Mouse (Mus musculus) MN1 (cell line): ENCODE measurements around the gene Ms4a3.

Source experiments
- DNase-seq: peaks from one replicate; pipeline ENCODE4 v3.0.0-alpha.2; 2016; ENCODE audit warnings: low spot score

The Ms4a3 gene

DNA sequence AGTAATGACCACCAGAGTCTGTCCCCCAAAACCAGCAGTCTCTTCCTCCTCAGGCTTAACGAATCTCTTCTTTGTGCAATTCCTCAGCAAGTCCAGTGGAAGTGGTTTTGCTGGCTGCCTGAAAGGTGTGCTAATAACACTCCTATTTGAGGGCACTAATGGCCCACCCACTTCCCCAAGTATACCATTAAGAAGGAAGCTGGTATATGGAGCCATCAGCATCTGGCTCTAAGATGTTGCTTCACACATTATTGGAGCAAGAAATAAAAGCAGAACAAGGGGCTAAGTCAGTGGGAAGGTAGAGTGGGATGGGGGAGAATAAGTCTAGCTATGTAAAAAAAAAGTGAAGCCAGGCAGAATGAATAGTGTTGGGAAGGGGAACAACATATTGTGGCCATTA, at the start of gene Ms4a3:
Ms4a3 (minus strand) TSS at position 120 of the 400 bp plus-strand sequence.
- DNase-seq, result no peak

DNA sequence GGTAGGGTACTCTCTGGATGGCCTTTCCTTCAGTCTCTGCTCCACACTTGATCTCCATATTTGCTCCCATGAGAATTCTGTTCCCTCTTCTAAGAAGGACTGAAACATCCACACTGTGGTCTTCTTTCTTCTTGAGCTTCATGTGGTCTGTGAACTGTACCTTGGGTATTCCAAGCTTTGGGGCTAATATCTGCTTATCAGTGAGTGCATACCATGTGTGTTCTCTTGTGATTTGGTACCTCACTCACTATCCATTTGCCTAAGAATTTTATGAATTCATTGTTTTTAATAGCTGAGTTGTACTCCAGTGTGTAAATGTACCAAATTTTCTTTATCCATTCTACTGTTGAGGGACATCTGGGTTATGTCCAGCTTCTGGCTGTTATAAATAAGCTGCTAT, 20.9 kb upstream of the Ms4a3 start:
- DNase-seq, result no peak

DNA sequence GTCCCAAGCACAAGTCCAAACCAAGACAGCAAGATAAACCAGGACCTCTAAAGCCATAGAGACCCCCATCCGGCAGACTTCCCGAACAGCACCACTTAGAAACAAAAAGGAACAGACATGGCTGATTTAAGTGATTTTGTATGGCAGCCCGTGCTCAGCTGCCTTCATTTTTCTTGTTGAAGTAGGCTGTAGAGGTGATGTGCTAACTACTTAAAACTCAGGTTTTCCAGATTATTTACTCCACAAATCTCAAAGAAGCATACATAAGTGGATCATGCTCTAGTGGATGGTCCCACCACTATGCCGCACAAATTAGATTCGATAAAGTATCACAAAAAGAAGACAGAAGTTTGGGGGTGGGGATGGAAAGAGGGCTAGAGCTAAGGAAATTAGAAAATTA, 19.8 kb upstream of the Ms4a3 start, which contains the start of gene Oosp2:
Oosp2 (minus strand) TSS at position 101 of the 400 bp plus-strand sequence.
- no peak for DNase-seq

DNA sequence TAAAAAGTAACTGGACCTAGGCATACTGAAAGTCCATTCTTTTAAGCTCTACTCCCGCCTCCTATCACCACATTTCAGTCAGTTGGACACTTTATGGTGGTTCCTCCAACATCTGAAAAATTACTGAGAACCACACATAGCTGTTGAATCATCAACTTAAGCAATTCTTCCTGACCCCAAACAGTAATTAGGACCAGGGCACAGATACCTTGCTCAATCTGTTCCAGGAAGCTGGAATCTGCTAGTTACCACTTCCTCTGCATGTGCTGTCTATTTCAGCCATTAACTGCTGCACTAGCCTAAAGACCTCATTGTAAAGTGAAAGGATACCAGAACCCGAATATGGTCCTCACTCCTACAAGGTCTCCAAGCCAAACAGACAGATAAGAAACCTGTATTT, 18.5 kb upstream of the Ms4a3 start:
- no peak for DNase-seq

DNA sequence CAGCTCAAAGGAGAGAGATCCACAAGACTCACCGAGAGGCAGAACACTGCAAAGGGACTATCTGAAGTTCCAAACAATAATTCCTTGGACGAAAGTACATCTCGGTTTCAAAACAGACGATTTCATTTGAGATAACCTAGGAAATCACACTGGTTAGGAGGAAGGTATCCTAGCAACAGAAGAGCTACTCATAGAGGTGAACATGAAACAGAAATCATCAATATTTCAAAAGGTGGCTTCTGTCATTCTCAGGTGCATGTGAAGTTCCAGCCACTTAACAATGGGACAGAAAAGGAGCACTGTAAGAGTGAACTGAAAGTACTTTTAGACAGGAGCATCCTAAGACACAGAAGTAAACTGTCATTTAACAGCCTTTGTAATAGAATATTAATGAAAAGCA, 8.9 kb upstream of the Ms4a3 start:
- no peak for DNase-seq

DNA sequence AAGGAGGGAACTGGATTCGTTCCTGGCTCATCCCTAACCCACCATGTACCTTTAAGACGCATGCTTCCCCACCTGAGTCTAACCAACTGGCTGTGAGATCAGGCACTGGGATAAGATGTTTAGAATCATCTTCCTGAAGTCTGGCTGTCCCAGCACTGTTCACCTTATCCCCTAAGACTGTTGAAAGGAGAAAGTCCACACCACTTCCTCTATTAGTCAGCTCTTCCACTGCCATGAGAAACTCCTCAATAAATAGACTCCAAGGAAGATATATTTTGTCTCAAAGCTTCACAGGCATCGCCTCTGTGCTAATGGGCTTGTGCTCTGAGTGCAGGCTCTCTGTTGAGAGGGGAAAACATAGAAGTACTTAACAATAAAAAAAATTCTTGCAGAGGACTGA, 5.5 kb upstream of the Ms4a3 start:
- DNase-seq, result no peak

DNA sequence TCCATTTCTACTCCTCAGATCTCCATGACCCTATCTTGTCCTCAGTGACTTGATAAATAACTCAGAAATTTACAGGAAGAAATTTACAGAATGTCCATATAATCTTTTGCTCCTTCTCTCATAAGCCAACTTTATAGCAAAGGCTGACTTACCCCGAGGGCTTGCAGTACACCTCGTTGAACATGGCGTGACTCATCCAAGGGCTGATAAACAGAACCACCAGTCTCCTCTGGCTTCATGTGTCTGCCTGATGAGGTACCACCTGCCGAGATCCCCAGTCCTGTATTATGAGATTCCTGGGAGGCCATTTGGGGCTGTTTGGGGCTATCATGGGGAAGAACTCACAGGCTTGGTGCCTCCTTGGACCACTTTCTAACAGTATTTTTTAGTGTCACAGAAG, 1.6 kb downstream of the Ms4a3 start:
- no peak for DNase-seq

DNA sequence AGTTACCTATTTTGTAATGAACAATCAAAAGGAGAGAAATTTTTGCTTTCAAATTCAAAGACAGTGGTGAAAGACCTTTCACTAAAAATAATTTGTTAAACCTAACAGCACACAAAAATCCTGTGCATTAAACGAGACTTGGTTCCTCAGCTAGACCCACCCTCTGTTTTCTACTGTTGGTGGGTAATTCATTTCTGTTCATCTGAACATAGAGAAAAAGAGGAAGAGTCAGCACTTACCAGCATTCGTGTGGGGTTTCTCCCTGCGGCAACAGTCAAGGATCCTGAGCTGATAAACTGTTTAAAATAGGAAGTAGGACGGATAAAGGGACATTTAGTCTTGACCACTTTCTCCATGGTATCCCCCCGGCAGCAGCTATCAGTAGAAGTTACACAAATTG, 5.1 kb downstream of the Ms4a3 start:
- no peak for DNase-seq

DNA sequence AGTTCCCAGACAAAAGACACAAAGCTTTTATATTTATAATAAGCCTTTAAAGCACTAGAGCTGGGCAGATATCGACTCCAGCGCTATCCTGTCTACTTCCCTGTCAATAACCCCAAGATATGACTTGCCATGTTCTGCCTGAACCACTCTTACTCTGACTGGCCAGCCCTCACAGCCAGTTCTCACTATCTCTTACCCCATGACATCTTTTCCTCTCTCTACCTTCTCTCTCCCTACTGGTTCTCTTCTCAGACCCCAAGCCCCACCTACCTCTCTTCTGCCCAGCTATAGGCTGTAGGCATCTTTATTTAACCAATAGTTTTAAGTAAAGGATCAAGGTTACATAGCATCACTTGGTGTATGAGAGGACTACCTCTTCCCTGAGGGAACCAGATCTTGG, 6.3 kb downstream of the Ms4a3 start:
- no peak for DNase-seq

DNA sequence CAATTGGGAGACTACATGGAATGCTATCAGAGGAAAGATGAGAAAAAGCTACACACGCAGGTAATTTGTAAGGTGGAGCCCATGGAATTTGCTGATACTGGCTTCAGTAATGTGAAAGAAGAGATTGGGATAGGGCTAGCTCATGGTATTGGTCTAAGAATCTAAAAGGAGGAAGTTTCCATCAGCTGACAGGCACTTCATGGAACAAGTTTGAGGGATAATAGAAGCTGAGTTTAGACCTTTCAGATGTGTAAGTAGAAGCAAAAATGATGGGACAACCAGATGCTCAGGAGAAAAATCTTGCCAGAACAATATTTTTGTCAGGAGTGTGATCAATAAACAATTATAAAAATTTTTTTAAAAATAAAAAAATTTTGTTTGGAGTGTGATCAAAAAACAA, 6.9 kb downstream of the Ms4a3 start:
- no peak for DNase-seq

DNA sequence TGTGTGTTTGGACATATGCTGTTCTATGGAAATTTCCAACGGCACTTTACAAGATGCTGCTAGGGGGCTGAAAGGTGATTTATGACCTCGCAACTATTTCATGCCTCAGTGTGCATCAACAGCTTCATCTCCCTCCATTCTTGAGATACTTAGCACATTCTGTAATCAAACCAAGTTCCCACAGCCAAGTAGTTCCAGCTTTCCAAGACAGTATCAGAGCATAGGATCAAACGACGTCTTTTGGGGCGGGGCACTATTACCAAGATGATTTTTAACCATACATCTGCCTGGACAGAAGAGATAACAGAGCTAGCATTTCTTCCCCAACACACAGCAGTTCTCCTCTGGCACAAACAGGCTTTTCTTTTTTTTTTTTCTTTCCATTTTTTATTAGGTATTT, 15.4 kb downstream of the Ms4a3 start:
- DNase-seq, result no peak

DNA sequence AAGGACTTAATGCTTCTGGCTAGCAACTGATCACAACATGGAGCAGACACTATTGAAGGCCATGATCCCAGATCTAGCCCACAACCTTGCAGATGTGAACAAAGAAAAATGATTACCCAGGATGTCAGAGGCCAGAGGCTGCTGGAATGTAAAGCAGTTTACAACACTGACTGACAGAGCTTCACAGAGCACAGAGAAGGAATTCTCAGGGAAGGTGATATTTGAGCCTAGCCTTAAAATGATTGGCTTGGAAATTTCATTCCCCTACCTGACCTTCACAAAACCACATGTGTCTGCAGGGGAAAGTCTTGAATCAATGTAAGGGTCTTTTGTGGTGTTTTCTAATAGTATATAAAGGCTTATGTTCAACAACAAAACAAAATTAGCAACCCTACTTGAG, 15.9 kb downstream of the Ms4a3 start:
- no peak for DNase-seq

DNA sequence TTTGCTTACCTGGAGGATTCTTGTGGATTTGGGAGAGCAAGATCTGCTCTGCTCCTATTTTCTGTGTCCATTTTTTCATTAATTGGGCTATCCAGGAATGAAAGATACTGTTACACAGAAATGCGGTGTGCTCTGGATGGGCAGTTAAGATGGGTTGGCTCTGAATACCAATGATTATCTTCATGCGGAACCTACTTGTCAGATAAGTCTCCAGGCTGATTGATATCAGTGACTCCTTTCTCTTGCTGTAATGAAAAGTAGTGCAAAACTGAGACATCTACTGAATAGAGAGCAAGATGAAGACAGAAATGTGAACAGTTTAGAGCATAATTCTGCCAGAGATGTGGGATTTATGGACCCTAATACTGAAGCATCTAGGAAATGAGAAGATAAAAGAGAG, 17.1 kb downstream of the Ms4a3 start, which contains the start of gene Ms4a2:
Ms4a2 (minus strand) TSS at position 169 of the 400 bp plus-strand sequence.
- no peak for DNase-seq

DNA sequence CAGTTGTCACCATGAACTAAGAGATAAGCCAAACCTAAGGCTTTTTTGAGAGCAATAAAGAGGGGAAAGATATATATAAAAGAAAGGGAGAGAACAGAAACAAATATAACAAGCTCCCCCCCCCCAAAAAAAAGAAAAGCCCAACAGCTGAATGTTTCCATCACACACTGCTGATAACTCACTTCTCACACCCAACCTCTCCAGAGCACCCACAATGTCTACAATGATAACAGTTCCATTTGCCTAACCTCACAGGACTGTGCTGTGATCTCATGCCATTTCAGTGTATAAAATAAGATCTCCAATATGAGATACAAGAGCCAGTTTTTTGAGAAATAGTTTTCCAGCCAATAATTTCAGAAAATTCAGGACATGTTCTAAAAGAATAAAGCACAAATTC, 22.7 kb downstream of the Ms4a3 start:
- no peak for DNase-seq

DNA sequence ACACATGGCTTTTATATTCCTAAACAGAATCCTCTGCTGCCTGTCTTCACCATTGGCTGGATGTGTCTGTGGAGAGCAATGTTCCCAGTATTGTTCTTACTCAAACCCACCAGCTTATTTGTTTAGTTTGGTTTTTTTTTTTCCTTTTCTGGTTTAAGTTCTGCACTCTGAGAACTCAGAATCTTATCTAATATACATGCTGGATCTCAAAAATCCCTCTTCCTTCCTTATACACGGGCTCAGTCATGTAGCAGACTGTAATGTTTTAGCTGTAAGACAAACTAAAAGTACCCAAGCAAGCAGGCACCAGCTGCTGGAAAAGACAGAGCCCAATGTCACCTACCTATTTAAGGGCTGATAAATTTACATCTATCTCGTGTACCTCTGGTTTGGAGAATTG, 25.8 kb downstream of the Ms4a3 start:
- no peak for DNase-seq

DNA sequence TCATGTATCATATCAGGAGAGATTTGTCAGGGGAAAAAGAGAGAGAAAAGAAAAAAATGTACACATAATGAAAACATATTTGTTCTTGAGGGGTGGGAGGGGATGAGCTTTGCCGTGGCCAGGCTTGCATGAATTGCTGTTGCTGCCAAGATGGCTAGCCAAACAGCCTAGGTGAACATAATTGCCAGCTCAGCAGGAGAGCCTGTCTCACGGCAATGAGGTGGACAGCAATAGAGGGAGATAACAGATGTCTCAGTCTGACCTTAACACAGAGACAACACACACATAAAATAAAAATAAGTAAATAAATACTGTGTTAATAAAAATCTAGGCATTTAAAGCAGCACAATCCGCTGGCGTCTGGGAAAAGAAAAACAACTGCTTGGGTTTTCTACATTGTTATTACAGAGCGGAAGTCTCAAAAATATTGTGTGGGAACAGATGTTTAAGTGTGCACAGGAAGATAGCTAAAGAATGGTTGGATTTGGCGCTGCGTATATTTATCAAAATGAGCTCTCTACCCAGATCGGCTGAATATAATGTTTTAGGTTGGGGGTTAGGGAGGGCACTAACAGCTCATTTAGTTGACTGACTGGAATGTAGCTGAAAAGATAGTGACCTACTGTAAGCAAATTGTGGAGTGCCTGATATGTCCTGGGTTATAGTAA, 26.7 kb downstream of the Ms4a3 start:
- no peak for DNase-seq

DNA sequence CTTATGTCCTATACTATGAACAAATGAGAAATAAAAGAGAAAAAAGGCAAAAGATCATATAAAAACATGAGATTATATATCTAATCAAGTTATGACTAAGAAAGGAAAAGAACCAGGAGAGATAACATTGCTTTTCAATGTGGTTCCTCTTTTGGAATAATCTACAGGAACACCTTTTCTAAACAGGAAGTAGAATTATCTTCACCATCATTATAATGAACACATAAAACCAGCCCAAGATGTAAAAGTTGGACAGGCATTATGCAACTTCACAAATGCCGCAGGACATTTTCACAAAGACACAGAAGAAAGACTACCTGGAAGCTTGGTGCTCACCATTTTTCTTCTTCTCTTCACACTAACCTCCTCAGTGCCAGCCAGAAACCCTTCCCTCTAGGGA, 27.6 kb downstream of the Ms4a3 start:
- DNase-seq, result no peak

DNA sequence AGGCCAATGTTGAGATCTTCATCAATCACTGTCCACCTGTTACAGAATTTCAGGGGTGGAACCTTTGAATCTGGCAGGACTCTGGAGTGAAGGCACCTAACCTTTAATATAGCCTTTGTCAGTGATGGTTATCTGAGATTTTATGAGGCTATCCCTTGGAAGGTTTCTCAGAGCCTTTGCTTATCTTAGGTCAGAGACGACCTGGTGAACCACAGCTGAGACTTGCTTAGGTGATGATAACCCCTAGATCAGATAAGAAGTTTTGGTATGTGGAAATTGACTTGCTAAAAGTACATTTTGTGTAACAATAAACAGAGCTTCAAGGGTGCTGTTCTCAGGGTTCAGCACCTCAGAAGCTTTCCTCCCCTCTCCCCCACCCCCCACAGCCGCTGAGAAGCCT, 28.4 kb downstream of the Ms4a3 start:
- DNase-seq, result no peak

DNA sequence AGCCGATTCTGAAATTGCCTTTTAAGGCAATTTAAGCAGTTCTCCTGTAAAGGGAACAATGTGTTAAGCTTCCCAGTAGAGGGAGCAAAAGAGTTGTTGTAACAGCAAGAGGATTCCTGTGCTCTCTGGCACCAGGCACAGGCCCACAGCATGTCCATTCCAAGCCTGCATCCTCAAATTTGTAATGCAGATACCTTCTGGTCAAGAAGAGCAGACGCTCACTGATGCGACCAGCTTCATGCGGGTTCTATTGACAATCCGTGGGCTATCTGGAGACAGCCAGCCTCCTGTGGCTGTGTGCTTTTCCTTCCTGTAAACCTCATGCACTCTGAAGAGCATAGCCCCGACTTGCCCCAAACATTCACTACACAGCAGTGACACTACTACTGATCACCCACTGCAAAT, 29.1 kb downstream of the Ms4a3 start:
- peak; percentile 6 for DNase-seq

DNA sequence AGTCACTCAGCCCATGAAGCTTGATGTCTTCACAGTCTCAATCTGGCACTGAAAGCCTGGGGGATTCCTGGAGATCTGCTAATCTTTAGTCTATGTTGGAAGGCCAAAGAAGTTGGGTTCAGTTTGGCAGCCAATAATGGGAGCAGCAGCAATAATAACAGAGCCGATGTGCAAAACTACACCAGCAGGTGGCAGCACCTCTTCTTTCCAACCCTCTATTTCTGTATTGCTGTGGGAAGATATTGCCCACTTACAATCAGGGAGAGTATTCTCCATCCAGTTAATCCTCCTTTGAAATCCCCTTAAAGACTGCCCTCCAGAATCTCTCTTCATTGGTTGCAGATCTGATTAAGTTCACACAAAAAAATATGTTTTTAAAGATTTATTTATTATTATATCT, 32.5 kb downstream of the Ms4a3 start:
- DNase-seq, result no peak

DNA sequence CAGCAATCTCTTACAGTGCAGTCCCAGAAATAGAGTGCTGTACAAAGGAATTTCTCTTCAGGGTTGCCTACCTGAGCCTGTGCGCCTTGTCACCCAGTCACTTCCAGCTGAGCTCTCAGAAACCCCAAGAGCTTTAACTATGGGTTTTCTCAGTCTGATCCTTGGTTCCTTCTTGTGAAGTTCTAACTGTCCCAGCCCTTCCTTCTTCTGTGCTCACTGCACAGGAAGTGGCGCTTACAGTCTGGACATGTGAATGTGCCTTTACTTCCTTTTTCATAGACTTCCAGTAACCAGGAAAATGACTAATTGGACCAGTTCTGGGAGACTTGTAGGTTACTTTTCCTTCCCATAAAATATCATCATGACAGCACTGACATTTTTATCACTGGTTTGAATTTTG, 36.0 kb downstream of the Ms4a3 start, which contains the start of gene Ms4a6d:
Ms4a6d (minus strand) TSS at position 247 of the 400 bp plus-strand sequence.
- DNase-seq, result no peak

DNA sequence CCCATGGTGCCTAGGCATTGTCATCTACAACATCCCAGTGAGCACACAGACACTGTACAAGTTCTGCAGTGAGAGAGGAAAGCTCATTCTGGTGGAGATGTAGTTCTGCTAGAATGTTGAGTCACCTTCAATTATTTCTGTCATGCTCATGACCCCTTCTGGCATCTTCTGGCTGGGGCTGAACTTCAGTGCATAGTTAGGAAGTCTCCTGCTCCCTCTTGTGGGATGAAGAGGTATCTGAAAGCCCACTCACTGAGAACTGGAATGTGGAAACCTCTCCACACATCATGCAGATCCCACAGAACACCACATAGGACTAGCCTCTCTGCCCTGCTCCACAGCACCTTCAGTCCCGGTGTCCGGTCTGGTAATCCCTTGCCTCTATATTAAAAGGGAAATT, 38.6 kb downstream of the Ms4a3 start:
- DNase-seq, result no peak

DNA sequence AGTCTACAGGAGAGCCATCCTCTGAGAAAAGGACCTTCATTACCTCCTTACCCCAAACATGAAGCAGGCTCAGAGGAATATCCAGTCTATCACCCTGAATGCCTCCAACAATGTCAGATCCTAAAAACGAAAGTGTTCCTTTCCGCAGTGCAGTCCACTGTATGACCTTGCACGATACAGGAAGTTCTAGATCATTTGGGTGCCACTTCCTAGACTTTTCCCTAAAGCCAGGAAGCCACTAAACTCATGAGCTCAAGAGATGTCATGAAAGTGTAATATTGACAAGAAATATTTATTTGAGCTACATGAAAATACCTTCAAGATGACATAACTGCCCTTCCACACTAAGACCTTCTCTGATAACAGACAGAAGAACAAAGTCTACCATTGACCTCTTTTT, 39.3 kb downstream of the Ms4a3 start:
- DNase-seq, result no peak

DNA sequence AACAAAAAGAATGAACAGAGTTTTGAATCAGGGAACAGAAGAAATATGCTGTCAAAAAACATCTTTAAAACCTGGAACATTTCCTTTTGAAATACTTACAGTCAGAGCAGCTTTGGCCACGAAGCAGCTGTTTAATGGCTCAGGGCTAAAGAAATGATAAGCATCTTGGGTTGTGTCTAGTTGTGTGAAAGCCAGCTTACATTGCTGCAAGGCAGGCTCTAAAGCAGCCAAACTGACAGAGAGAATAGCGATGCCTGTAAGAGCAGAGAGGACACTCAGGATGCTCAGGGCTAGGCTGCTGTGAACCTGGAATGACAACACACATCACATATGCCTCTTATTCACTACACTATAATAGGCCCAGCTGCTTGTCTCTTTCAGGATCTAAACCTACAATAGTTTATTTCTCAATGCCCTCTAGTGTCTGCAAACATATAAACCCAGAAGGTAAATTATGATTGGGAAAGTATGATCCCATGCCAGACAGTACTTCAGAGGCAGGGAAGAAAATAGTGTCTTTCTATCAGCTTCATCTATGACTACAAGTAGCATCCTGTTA, 50.7 kb downstream of the Ms4a3 start:
- no peak for DNase-seq
